Mouse (Mus musculus) neural tube, embryonic 12.5 days (tissue): Measurements from ENCODE around the gene Sdk2. TPM values are rescaled to one million over a fixed set of nuclear protein-coding genes. Genes with fewer than 3 reads are reported as not detected.

ENCODE experiments used
- ATAC-seq: fragments of 200-750 bp; cut with Nextera tagmentation; 2 replicates; pipeline ENCODE4 v1.8.0; 2017; ENCODE audit warnings: low read depth, mild to moderate bottlenecking, moderate TSS enrichment, moderate library complexity; ENCODE audit not compliant: low FRiP score
- H3K27ac ChIP-seq: fragments of 300-500 bp; sonication (generic); 2 replicates; pipeline ENCODE4 v1.5.1; 2016
- H3K27me3 ChIP-seq: fragments of 300-500 bp; sonication (generic); replicated peaks from 2 replicates; pipeline ENCODE4 v1.6.1; 2016; ENCODE audit warnings: mild to moderate bottlenecking
- H3K36me3 ChIP-seq: fragments of 300-500 bp; sonication (generic); 2 replicates; pipeline ENCODE4 v1.6.1; 2016; ENCODE audit warnings: mild to moderate bottlenecking
- H3K4me1 ChIP-seq: fragments of 300-500 bp; sonication (generic); 2 replicates; pipeline ENCODE4 v1.6.1; 2016
- H3K4me2 ChIP-seq: fragments of 300-500 bp; sonication (generic); replicated peaks from 2 replicates; pipeline ENCODE4 v1.6.1; 2016; ENCODE audit warnings: mild to moderate bottlenecking
- H3K4me3 ChIP-seq: fragments of 300-500 bp; sonication (generic); 2 replicates; pipeline ENCODE4 v1.5.1; 2016
- H3K9ac ChIP-seq: fragments of 300-500 bp; sonication (generic); 2 replicates; pipeline ENCODE4 v1.6.1; 2016; ENCODE audit warnings: mild to moderate bottlenecking
- H3K9me3 ChIP-seq: fragments of 300-500 bp; sonication (generic); 2 replicates; pipeline ENCODE4 v1.6.1; 2016; ENCODE audit warnings: mild to moderate bottlenecking
- WGBS: fragments of 180-500 bp; shearing (Covaris S2); methylation state at CpG from one replicate; pipeline ENCODE4 v1.1.7; 2016; 5-methylcytosine and 5-hydroxymethylcytosine counted together
- polyA plus RNA-seq: library from polyadenylated mRNA; unstranded; fragments of >200 nt; fragmentation: Nextera tagmentation; extraction: Ambion mirVana; gene quantifications from 2 replicates; pipeline ENCODE4 v1.2.1, GENCODE M21; 2016

Gene Sdk2
- polyA plus RNA-seq, 1 experiment from 2014 or later: 7.1 TPM

DNA sequence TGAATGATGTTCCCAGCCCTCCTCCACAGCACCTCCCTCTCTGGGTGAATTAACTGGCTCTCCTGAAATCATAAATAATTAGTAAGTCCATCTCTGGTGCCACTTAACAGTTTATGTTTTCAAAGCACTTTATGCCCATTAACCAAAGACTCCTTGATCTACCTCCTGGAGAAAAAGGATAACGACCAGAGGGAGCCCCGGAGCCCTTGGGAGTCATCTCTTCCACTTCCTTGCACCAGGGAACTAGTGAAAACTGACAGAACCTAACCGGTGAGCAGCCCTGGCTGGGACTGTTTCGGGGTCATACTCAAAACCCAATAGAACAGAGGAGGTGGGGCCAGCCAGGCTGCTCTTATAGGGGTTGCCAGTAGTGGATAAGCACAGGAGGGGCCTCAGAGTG, 22.5 kb downstream of the Sdk2 start:
- H3K4me1 ChIP-seq: peaks cover 56% of the 10 kb centered on the region
- 59% methylated on average over 4 of the region's 4 CpGs for WGBS

DNA sequence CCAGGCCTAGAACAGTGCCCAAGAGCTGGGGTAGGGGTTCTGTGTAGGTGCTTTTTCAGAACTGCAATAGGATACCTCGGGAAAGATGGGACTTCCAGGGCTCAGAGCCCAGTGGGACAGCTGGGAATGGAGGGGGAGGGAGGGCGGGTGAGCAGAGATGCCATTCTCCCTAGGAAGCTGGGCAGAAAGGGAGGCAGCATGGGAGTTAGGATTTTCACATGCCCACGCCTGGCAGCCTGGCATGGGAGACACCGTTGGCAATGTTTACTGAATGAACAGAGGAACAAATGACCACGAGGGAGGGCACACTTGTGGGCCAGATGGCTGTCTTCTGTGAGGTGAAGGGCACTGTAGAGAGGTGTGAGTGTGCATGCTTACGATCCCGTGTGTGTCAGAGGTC, 23.3 kb downstream of the Sdk2 start:
- Histone ChIP-seq H3K27me3 (no peaks in the 10 kb centered on the region), H3K27ac (no peak overlapping the region), H3K9me3 (peaks cover 4% of the 10 kb centered on the region; the same call in 1 of the 2 replicates), H3K9ac (no peak overlapping the region), H3K4me2 (no peak overlapping the region), H3K4me3 (no peak overlapping the region), H3K4me1 (peaks cover 51% of the 10 kb centered on the region), H3K36me3 (no peaks in the 10 kb centered on the region)
- ATAC-seq: no peak
- 66% methylated on average over 7 of the region's 7 CpGs for WGBS

More for the DNA sequence above, 22.5 kb downstream of the Sdk2 start:
- Histone ChIP-seq H3K4me2 (no peak overlapping the region), H3K27ac (no peak overlapping the region), H3K4me3 (no peak overlapping the region), H3K27me3 (no peaks in the 10 kb centered on the region), H3K36me3 (no peaks in the 10 kb centered on the region), H3K9me3 (peaks cover 4% of the 10 kb centered on the region; the same call in 1 of the 2 replicates), H3K9ac (no peak overlapping the region)
- no peak for ATAC-seq

DNA sequence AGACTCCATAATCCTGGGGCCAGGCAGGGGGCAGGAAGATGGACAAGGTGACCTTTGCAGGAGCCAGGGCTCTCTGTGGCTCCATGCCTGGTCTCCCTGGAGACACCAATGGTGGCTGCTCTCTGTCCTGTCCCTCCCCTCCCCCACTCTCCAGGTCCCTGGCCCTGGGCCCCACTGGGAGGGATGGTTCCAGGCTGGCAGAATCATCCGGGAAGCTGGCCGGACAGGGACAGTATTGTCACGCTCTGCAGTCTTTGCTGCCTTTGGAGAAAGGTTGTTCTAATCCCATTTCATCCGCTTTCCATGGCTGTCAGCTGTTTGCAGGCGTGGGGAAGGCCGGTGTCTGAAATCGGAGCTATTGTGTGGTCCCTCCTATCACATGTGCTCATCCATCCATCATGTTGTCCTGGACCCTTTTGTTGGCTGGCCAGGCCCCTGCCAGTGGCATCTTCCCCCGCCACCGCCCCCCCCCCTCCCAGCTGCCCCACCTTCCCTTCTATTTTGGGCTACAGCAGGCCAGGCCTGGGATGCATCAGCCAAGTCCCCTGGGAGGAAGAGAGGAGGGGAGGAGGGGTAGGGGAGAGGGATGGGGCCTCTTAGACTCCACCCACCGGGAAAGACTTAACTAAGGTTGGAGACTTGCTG, 26.3 kb downstream of the Sdk2 start:
- Histone ChIP-seq H3K9me3 (no peaks in the 10 kb centered on the region), H3K27ac (peak overlapping the region; percentile 71; the same call in 1 of the 2 replicates), H3K4me3 (no peak overlapping the region), H3K27me3 (no peaks in the 10 kb centered on the region), H3K4me1 (peaks cover 47% of the 10 kb centered on the region), H3K9ac (peak overlapping the region; percentile 26; the same call in 1 of the 2 replicates), H3K4me2 (peak overlapping the region; percentile 40), H3K36me3 (no peaks in the 10 kb centered on the region)
- whole genome bisulfite sequencing: 5% methylated on average over 10 of the region's 10 CpGs
- peak; percentile 90 for ATAC-seq

DNA sequence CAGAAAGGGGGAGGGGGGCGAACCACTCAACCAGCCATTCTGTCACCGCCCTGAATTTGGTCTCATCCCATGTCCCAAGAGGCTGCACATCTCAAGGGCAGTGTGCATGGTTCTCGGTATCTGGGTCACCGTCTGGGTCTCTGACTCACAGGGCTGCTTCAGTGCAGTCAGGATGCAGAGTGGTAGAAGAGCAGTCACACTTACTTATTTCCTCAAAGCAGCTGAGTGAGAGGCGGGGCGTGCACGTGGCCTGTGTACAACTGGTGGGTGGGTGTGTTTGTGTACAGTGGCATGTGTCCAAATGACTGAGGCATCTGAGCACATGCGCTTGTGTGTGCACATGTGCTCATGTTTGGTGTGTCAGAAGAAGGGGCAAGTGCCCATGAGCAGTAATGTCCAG, 28.8 kb downstream of the Sdk2 start:
- H3K4me2 ChIP-seq: no peak overlapping the region
- no peak overlapping the region for H3K4me3 ChIP-seq
- H3K4me1 ChIP-seq: peaks cover 31% of the 10 kb centered on the region
- no peak overlapping the region for H3K9ac ChIP-seq
- H3K9me3 ChIP-seq: no peaks in the 10 kb centered on the region
- no peaks in the 10 kb centered on the region for H3K27me3 ChIP-seq
- no peak for ATAC-seq
- 80% methylated on average over 8 of the region's 8 CpGs for WGBS
- no peak overlapping the region for H3K27ac ChIP-seq
- H3K36me3 ChIP-seq: no peaks in the 10 kb centered on the region

DNA sequence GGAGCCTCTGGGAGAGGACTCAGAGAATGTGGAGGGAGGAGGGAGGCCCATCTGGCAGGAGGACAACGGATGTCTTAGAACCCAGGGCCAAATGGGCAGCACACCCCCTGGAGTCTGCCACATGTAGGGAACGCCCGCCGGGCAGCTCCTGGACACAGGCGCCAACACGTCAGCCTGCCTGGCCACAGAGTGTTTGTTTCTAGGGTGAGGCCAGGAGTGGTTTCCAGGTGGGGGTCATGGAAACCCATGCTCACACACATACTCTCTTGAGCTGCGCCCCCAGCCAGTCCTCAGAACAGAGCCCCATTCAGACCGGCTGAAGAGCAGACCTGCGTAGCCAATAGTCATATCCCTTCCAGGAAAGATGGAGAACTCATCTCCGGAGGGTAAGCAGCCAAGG, 35.4 kb downstream of the Sdk2 start:
- Histone ChIP-seq H3K27me3 (no peaks in the 10 kb centered on the region), H3K9me3 (no peaks in the 10 kb centered on the region), H3K4me3 (no peak overlapping the region), H3K27ac (no peak overlapping the region), H3K4me2 (no peak overlapping the region), H3K36me3 (no peaks in the 10 kb centered on the region), H3K4me1 (peaks cover 23% of the 10 kb centered on the region), H3K9ac (no peak overlapping the region)
- WGBS: 89% methylated on average over 10 of the region's 10 CpGs
- no peak for ATAC-seq

DNA sequence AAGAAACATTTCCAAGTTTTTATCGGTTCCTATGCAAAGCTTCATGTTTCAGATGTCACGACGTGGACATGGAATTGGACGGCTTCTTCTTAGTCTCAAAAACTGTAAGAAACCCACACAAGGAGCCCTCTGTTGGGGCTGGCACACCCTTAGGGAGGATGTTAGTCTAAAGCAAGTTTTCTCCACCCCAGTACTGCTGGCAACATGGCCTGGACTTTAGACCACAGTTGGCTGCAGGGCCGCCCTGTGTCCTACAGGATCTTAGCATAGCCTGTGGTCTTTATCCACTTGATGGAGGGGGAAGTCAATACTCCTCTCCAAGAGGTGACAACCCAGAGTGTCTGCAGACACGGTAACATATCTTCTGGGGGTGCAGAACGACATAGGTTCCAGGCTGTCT, 36.6 kb downstream of the Sdk2 start:
- Histone ChIP-seq H3K9me3 (no peaks in the 10 kb centered on the region), H3K4me1 (peaks cover 23% of the 10 kb centered on the region), H3K27ac (no peak overlapping the region), H3K36me3 (no peaks in the 10 kb centered on the region), H3K9ac (no peak overlapping the region), H3K4me3 (no peak overlapping the region), H3K27me3 (no peaks in the 10 kb centered on the region), H3K4me2 (no peak overlapping the region)
- ATAC-seq: no peak
- 90% methylated on average over 7 of the region's 7 CpGs for WGBS

DNA sequence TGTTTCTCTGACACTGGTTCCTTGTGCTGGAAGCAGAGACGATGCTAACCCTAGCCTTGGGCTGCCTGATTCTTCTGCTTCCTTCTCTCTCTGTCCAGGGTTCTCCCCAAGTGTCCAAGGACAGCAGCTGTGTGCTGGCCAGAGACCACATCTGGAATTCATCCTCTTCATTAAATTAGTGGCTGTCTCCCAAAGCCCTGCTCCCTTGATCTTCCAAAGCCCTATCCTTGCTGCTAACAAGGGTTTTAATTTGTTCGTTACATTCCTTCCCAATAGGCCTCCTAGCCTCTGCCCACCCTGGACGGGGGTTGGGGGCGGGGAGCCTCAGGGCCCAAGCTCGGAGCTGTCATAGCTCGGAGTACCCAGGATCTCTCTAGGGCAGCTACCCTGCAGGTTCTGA, 38.3 kb downstream of the Sdk2 start:
- Histone ChIP-seq H3K27ac (no peak overlapping the region), H3K4me2 (no peak overlapping the region), H3K27me3 (no peaks in the 10 kb centered on the region), H3K4me3 (no peak overlapping the region), H3K9me3 (no peaks in the 10 kb centered on the region), H3K36me3 (no peaks in the 10 kb centered on the region), H3K4me1 (peaks cover 23% of the 10 kb centered on the region), H3K9ac (no peak overlapping the region)
- ATAC-seq: no peak
- 34% methylated on average over 6 of the region's 6 CpGs for WGBS

DNA sequence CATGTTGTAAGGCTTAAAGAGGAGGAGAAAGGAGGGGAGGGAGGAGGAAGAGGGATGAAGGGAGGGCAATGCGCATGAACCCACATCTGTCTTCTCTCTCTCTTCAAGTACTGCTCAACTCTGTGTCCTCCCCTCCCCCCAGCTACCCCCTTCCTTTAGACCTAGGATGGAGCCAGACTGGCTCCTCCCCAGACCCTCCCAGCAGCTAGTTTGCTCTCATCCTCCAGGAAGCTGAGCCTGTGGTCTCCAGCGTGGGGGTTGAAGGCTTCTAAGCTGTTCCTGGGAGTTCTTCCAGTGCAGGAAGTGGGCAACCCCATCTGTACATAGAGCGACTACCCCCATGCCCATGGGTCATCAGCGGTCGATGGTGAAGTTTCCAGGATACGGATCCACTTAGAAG, 38.8 kb downstream of the Sdk2 start:
- no peak overlapping the region for H3K9ac ChIP-seq
- peaks cover 23% of the 10 kb centered on the region for H3K4me1 ChIP-seq
- no peak overlapping the region for H3K27ac ChIP-seq
- 69% methylated on average over 6 of the region's 6 CpGs for WGBS
- no peak for ATAC-seq
- H3K27me3 ChIP-seq: no peaks in the 10 kb centered on the region
- no peak overlapping the region for H3K4me2 ChIP-seq
- no peaks in the 10 kb centered on the region for H3K36me3 ChIP-seq
- H3K9me3 ChIP-seq: no peaks in the 10 kb centered on the region
- H3K4me3 ChIP-seq: no peak overlapping the region

DNA sequence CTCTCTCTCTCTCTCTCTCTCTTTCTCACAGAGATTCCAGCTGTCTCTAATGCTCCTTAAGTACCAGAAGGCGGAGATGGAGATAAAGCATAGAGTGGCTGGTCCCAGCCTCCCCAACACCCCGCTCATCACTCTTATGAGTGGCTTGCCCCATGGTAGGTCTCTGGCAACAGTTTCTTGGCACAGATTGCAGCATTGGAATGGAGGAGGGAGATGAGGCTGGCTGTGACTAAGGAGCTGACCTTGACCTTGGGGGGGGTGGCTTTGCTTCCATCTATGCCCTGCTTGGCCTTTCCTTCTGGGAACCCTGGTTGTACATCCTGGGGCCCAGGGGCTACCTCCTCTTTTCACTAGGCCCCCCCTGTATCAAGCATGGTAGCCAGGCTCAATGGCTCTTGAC, 41.8 kb downstream of the Sdk2 start:
- peaks cover 26% of the 10 kb centered on the region for H3K4me1 ChIP-seq
- ATAC-seq: no peak
- 94% methylated on average over 2 of the region's 2 CpGs for WGBS

DNA sequence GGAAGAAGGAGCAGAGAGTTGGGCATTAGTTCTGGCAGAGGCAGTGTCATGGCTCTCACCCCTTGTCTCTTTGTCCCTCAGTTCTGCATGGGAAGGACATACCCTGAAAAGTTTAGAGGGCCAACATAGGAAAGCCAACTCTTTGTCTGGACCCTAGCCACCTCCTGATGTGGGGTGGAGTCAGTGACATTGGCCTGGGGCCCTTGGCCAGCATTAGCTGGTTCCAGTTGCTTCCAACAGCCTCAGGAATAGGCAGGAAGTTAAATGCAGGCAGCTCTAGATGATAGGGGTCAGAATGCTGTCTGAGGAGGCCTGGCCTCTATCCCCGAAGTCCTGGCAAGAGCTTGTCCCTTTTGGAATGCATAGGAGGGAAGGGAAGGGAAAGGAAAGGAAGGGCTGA, 42.9 kb downstream of the Sdk2 start:
- no peak for ATAC-seq
- 82% methylated on average over 1 of the region's 1 CpGs for WGBS
- Histone ChIP-seq H3K27me3 (no peaks in the 10 kb centered on the region; the same call in 1 of the 2 replicates), H3K27ac (no peak overlapping the region), H3K4me1 (peaks cover 29% of the 10 kb centered on the region), H3K4me3 (no peak overlapping the region), H3K4me2 (no peak overlapping the region), H3K36me3 (no peaks in the 10 kb centered on the region), H3K9me3 (no peaks in the 10 kb centered on the region), H3K9ac (no peak overlapping the region)

More for the DNA sequence above, 41.8 kb downstream of the Sdk2 start:
- Histone ChIP-seq H3K27ac (no peak overlapping the region), H3K9me3 (no peaks in the 10 kb centered on the region), H3K4me3 (no peak overlapping the region), H3K27me3 (no peaks in the 10 kb centered on the region; the same call in 1 of the 2 replicates), H3K4me2 (no peak overlapping the region), H3K36me3 (no peaks in the 10 kb centered on the region), H3K9ac (no peak overlapping the region)

DNA sequence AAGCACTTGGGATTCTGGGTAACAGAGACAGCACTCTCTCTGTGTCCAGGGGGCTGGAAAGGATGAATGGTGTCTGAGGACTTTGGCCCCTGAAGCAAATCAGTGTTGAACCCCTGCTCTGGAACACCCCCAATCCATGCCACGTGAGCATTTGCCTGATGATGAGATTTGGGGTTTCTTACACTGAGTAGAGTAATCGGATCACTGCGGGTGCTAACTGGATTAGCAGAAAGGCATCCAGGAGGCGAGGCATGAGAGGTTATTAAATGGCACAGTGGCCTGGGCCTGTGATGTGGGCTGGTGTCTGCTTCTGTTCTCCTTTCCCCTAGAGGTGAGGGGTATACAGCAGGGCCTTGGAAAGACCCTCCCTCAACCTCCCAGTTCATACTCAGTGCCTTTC, 44.7 kb downstream of the Sdk2 start:
- Histone ChIP-seq H3K27me3 (no peaks in the 10 kb centered on the region; the same call in 1 of the 2 replicates), H3K9me3 (no peaks in the 10 kb centered on the region), H3K36me3 (no peaks in the 10 kb centered on the region), H3K4me3 (no peak overlapping the region), H3K4me1 (peaks cover 29% of the 10 kb centered on the region), H3K4me2 (no peak overlapping the region), H3K9ac (no peak overlapping the region), H3K27ac (no peak overlapping the region)
- 86% methylated on average over 4 of the region's 4 CpGs for WGBS
- ATAC-seq: no peak

DNA sequence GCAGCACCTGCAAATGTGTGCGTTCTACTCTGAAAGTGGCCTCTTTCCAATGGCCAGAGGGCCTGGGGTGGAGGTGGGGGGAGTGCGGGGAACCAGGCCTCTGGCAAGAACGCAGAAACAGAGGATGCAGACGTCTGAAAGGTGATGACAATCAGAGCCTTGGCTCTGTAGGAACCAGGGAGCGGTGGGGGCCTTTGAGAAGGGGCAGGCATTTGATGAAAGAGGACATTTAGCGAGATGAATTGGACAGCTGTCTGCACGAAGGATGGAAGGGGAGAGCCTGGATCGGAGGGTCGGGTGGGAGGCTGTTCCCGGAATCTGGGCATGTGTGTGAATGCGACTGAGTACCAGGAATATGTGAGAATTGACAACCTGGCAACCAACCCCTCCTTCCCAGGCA, 47.8 kb downstream of the Sdk2 start:
- Histone ChIP-seq H3K4me1 (peaks cover 55% of the 10 kb centered on the region), H3K36me3 (no peaks in the 10 kb centered on the region), H3K4me3 (no peak overlapping the region), H3K27ac (no peak overlapping the region; the same call in 1 of the 2 replicates), H3K9ac (no peak overlapping the region), H3K4me2 (0 out of 2 replicates have a peak overlapping the region, but pooled peaks have one; percentile 10), H3K27me3 (no peaks in the 10 kb centered on the region; the same call in 1 of the 2 replicates), H3K9me3 (no peaks in the 10 kb centered on the region)
- 0 out of 2 replicates have a peak, but pooled peaks have one; percentile 12 for ATAC-seq
- 21% methylated on average over 11 of the region's 11 CpGs for WGBS

DNA sequence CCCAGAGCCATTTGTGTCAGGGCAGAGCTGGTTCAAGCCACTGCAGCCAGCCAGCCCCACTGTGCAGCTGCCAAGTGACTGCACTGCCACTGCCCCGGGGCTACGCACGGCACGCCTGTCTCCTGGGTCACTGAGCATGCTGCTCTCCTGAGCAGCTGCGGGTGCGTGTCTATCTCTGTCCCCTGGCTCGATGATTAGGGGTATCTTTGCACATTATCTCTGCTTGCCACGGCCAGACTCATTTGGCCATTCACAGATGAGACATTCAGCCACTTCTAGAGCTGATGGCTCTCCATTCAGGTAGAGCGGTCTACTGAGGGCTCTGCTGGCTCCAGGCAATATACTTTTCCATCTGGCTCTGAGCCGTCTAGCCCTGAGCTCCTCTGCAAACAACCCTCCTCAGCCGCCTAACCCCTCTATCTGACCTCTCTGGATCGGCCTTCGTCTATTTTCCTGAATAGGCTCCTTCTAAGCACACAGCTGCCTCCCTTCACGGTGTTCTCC, 49.9 kb downstream of the Sdk2 start:
- Histone ChIP-seq H3K27me3 (no peaks in the 10 kb centered on the region; the same call in 1 of the 2 replicates), H3K4me2 (no peak overlapping the region; the same call in 1 of the 2 replicates), H3K9me3 (no peaks in the 10 kb centered on the region), H3K9ac (0 out of 2 replicates have a peak overlapping the region, but pooled peaks have one; percentile 27), H3K4me1 (peaks cover 58% of the 10 kb centered on the region), H3K36me3 (no peaks in the 10 kb centered on the region), H3K4me3 (no peak overlapping the region), H3K27ac (no peak overlapping the region)
- 15% methylated on average over 14 of the region's 14 CpGs for WGBS
- ATAC-seq: peak; percentile 58; the same call in 1 of the 2 replicates
